Mouse (Mus musculus) thymus, adult 2 months (tissue): ENCODE measurements around the gene Tmem120b.

Source experiments
- CTCF ChIP-seq: fragments of 200-500 bp; IDR thresholded peaks from 2 replicates; pipeline ENCODE4 v1.5.1; 2012; ENCODE audit warnings: mild to moderate bottlenecking, control low read depth, low read length, moderate library complexity, borderline replicate concordance; ENCODE audit not compliant: control insufficient read depth, poor library complexity, insufficient read depth; ENCODE audit errors: extremely low read depth
- POLR2A ChIP-seq: fragments of 200-500 bp; IDR thresholded peaks from 2 replicates; pipeline ENCODE4 v1.6.1; 2012; ENCODE audit warnings: mild to moderate bottlenecking, low read length, control low read depth, moderate library complexity; ENCODE audit not compliant: control insufficient read depth, poor library complexity, insufficient read depth; ENCODE audit errors: extremely low read depth

DNA sequence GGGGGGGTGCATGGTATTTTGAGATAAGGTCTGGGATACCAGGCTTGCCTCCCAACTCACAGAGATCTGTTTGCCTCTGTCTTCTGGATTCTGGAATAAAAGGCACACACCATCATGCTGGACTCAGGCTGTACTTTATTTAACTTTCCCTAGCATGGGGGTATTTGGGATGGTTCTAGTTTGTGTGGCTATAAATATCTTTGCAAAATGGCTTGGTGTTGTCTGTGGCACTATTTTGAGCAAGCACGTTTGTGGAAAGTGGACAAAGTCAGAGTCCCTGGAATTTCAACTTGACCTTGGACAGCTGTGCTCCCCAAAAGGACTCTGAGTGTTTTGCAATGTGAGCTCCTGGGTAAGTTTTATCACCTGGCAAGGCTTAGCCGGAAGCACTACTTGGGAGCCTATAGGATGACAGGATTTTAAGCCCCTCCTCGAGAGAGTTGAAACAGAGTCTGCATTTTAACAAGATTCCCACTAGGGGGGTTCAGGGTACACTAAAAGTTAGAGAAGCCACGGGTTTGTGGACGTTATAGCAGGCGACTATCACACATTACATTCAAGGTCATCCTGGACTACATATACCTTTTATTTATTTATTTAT is 720 bp upstream of the Tmem120b start:
- TF ChIP-seq CTCF (no peak), POLR2A (no peak)
